Mouse (Mus musculus) thymus, adult 2 months (tissue): ENCODE results near the gene Setdb1. TPM values are rescaled to one million over a fixed set of nuclear protein-coding genes. Genes with fewer than 3 reads are reported as not detected.
"Not testable (repeated sequence)": the region's sequence is repeated elsewhere in the genome, so short reads cannot be mapped to it uniquely, and the experiment has no call there.

Experiments
- DNase-seq: peaks from one replicate; pipeline ENCODE4 v3.0.0; 2021
- H3K27ac ChIP-seq: fragments of 200-500 bp; 2 replicates; pipeline ENCODE4 v1.5.1; 2012; ENCODE audit warnings: low read length, control low read depth; ENCODE audit not compliant: control insufficient read depth, insufficient read depth
- H3K27me3 ChIP-seq: fragments of 200-500 bp; 2 replicates; pipeline ENCODE4 v1.6.1; 2012; ENCODE audit warnings: mild to moderate bottlenecking, low read length, moderate library complexity, mixed read lengths; ENCODE audit not compliant: control insufficient read depth, insufficient read depth
- H3K36me3 ChIP-seq: fragments of 200-500 bp; 2 replicates; pipeline ENCODE4 v1.6.1; 2012; ENCODE audit warnings: mild to moderate bottlenecking, low read length, moderate library complexity; ENCODE audit not compliant: control insufficient read depth, insufficient read depth
- H3K4me1 ChIP-seq: fragments of 200-500 bp; replicated peaks from 2 replicates; pipeline ENCODE4 v1.6.1; 2012; ENCODE audit warnings: low read length; ENCODE audit not compliant: control insufficient read depth, insufficient read depth
- H3K4me3 ChIP-seq: fragments of 200-500 bp; 2 replicates; pipeline ENCODE4 v1.5.1; 2012; ENCODE audit warnings: mild to moderate bottlenecking, low read length, control low read depth, moderate library complexity; ENCODE audit not compliant: control insufficient read depth, insufficient read depth
- CTCF ChIP-seq: fragments of 200-500 bp; IDR thresholded peaks from 2 replicates; pipeline ENCODE4 v1.5.1; 2012; ENCODE audit warnings: mild to moderate bottlenecking, control low read depth, low read length, moderate library complexity, borderline replicate concordance; ENCODE audit not compliant: control insufficient read depth, poor library complexity, insufficient read depth; ENCODE audit errors: extremely low read depth
- POLR2A ChIP-seq: fragments of 200-500 bp; IDR thresholded peaks from 2 replicates; pipeline ENCODE4 v1.6.1; 2012; ENCODE audit warnings: mild to moderate bottlenecking, low read length, control low read depth, moderate library complexity; ENCODE audit not compliant: control insufficient read depth, poor library complexity, insufficient read depth; ENCODE audit errors: extremely low read depth
- WGBS: fragments of 180-500 bp; shearing (Covaris S2); methylation state at CpG from one replicate; pipeline ENCODE4 v1.1.7; 2018; 5-methylcytosine and 5-hydroxymethylcytosine counted together
- polyA plus RNA-seq: library from polyadenylated mRNA; depleted of rRNA; stranded (reverse); fragments of >200 nt; gene quantifications from 2 replicates; pipeline ENCODE4 v1.2.3, GENCODE M21; 2012

Gene Setdb1
- polyA plus RNA-seq, 1 experiment, result 31.8 TPM

DNA sequence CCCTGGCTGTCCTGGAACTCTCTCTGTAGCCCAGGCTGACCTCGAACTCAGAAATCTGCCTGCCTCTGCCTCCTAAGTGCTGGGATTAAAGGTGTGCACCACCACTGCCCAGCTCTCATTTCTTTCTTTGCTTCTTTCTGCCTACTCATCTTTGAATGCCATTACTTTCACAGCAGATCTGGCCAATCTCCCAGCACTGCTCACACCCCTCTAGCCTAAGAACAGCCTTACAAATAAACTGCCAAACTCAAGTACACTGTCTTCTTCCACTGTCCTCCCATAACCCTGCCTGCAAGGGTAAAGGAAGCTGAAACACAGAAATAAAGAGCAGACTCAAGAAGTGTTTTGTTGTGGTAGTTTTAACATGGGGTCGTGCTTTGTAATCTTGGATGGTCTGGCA is 744 bp upstream of the Setdb1 start:
- H3K4me3 ChIP-seq, result no peak overlapping the region
- WGBS, result 97% methylated on average over 2 of the region's 2 CpGs
- TF ChIP-seq POLR2A (no peak), CTCF (no peak)
- no peak overlapping the region for H3K27ac ChIP-seq
- no peaks in the 10 kb centered on the region for H3K27me3 ChIP-seq
- no peaks in the 10 kb centered on the region for H3K4me1 ChIP-seq
- no peak for DNase-seq
- peaks cover 11% of the 10 kb centered on the region for H3K36me3 ChIP-seq

- WGBS, result 9% methylated on average over 11 of the region's 19 CpGs
- H3K36me3 ChIP-seq, result peaks cover 19% of the 10 kb centered on the region
- H3K27ac ChIP-seq, H3K4me1 ChIP-seq, H3K27me3 ChIP-seq, DNase-seq: not testable (repeated sequence)
- H3K4me3 ChIP-seq, result peak overlapping the region; percentile 47
Measured at GRCm38 (mm10) chr3:95355911-95356544, 974 bp downstream of the Setdb1 start.

GRCm38 (mm10) chr3:95349491-95349890 is 7.5 kb downstream of the Setdb1 start:
- Histone ChIP-seq H3K36me3 (peaks cover 57% of the 10 kb centered on the region), H3K27ac (no peak overlapping the region), H3K4me1 (no peaks in the 10 kb centered on the region), H3K27me3 (no peaks in the 10 kb centered on the region), H3K4me3 (no peak overlapping the region)
- peak; percentile 32 for DNase-seq
- TF ChIP-seq CTCF (no peak), POLR2A (no peak)

GRCm38 (mm10) chr3:95348343-95348742 is 8.7 kb downstream of the Setdb1 start:
- H3K4me1 ChIP-seq, DNase-seq, H3K27ac ChIP-seq, H3K27me3 ChIP-seq, H3K4me3 ChIP-seq: not testable (repeated sequence)
- over 99% methylated on average over 5 of the region's 5 CpGs for WGBS
- peaks cover 55% of the 10 kb centered on the region for H3K36me3 ChIP-seq

DNA sequence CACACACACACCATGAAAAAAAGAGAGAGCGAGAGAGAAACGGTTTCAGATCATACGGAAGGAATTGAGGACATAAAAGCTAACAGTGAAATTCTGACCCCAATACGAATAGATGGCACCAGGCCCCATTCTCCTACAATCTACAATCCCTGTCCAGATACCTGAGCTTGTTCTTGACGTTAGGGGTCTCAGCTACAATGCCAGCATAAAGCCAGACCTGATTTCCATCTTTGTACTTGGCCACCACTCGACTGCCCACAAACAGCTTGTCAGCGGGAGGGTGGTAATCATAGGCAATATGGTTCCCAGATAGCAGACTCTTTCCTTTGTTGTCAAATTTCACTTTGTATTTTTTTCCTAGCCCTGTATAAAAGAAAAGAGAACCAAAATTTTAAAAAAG is 10.5 kb downstream of the Setdb1 start:
- 98% methylated on average over 7 of the region's 7 CpGs for WGBS
- no peak for TF ChIP-seq CTCF
- TF ChIP-seq POLR2A, result no peak
- H3K4me3 ChIP-seq, result no peak overlapping the region
- DNase-seq, result no peak
- no peaks in the 10 kb centered on the region for H3K27me3 ChIP-seq
- no peak overlapping the region for H3K27ac ChIP-seq
- peaks cover 52% of the 10 kb centered on the region for H3K36me3 ChIP-seq
- H3K4me1 ChIP-seq, result no peaks in the 10 kb centered on the region

DNA sequence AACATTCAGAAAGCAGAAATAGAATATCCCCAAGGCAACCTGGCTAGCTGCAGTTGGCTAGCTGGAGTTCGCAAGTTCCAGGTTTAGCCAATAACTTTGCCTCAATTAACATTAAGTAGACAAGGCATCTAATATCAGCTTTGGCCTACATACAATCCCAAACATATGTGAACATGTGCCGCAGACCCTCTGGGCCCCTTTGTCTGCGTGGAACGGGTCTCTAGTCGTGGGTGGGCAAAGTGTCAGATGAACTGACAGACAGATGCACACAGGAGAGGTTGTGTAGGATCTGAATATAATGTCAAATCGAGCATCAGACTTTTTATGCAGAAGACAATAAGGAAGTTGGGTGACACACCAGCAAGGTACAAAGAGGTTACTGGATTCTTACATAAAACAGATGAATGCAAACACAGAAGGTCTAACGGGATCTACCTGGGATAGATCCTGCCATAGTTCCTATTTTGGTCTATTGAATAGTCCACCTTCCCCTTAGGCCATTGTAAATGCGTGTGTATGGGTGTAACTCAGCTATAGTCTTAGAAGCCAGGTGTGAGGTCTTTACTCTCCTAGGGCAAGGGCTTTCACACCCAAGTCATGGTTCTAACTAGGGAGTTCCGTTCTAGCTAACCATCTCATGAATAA is 13.5 kb downstream of the Setdb1 start:
- not testable (repeated sequence) for DNase-seq, H3K27ac ChIP-seq, H3K4me3 ChIP-seq, H3K27me3 ChIP-seq, H3K4me1 ChIP-seq
- peaks cover 76% of the 10 kb centered on the region for H3K36me3 ChIP-seq
- 96% methylated on average over 9 of the region's 9 CpGs for WGBS

GRCm38 (mm10) chr3:95338251-95338650 is 18.8 kb downstream of the Setdb1 start:
- Histone ChIP-seq H3K4me1 (no peaks in the 10 kb centered on the region), H3K36me3 (peaks cover 57% of the 10 kb centered on the region), H3K4me3 (no peak overlapping the region), H3K27me3 (no peaks in the 10 kb centered on the region), H3K27ac (no peak overlapping the region)
- no peak for DNase-seq
- no peak for TF ChIP-seq POLR2A
- no peak for TF ChIP-seq CTCF
- WGBS, result 96% methylated on average over 4 of the region's 4 CpGs
